Mouse (Mus musculus): ENCODE measurements at regions not wholly inside any gene's neighbourhood (a gene's known extent, or its start where the extent isn't known, plus 50 kb on each side); places are given as distances from the start of the nearest gene placed in this dataset.

DNA sequence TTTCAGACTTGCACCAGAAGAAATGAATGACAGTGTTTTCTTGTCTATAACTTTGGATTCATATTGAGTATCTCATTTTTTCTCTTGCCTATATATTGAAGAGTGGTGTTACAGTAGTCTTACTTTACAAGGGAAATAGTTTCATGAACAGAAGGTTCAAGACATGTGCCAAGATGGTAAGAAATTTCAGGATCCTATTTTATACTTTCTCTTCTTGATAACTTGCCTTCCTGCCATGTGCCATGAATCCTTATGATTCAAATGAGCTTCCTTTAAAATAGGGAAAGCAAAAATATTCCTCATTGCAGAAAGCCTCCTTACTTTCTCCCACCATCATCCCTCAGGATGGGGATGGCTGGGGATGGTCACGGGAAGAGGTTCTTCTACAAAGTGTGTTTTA is 812.8 kb upstream of the Gm10801 start:
- DNase-seq (ENCODE audit: extremely low spot score in 1 of 2, low spot score in 2 of 2) = peak in 1 of 2 experiments; percentile 9
- intact Hi-C loops (cut with DNase I) = no loop called here

DNA sequence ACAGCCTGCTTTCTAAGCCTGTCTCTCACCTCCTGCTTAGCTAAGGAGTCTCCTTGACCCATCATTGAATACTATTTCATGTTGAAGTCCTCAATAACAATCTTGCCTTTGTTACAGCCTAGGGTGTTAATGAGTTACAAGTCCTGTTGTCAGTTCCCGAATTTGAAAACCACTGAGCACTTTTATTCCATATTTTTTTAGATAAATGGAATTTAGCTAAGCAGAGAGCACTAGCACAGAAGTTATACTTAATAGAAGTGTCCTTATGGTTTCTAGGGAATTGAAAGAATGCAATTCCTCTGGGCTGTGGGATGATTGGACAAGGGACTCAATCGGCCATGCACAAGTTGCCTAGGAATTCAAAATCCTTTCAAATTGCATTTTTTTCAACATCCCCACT is 790.8 kb upstream of the Gm10801 start:
- intact Hi-C loops (cut with DNase I) = no loop called here
- no peak for DNase-seq (ENCODE audit: extremely low spot score in 1 of 2, low spot score in 2 of 2)

All from left cerebral cortex, postnatal 10 days (tissue).